Mouse (Mus musculus) heart, postnatal 10 days (tissue): ENCODE results near the gene Rbms3. TPM values are rescaled to one million over a fixed set of nuclear protein-coding genes. Genes with fewer than 3 reads are reported as not detected.
A peak's percentile ranks its signal among the peaks of the same experiment; 100 is the strongest.

Experiments used
- DNase-seq, 2 experiments: peaks; one replicate each; pipeline ENCODE4 v3.0.0; 2021
- intact Hi-C: fragments of 180-260 bp; cut with DNase I; formaldehyde crosslinking; loops from one replicate; pipeline ENCODE4 v1.15.1; 2025
- total RNA-seq, 2 experiments: library from RNA; stranded (reverse); gene quantifications; 2 replicates each; pipeline ENCODE4 v1.2.3; 2021

Gene Rbms3
- total RNA-seq, 2 experiments from 2014 or later = 24.9 to 25.0 TPM

GRCm38 (mm10) chr9:117072433-117073099, 557.1 kb downstream of the Rbms3 start:
- no peak for DNase-seq
- intact Hi-C loops = no loop called here

DNA sequence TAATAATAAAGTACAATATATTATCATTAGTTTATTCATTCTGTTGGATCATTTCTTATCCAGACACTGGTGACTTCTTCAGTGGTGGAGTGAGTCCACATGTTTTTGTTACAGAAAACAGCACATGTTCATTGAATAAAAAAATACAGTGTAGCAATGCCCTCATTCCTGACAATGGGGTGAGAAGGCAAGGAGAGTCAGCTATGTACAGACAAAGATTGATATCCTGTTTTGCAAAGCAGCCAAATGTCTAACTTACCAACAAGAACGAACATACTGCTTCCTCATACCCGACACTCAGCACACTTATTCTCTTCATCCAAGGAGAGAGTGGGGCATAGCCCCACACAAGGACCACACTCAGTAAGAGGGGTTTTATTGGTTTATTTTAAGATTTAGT, 559.1 kb downstream of the Rbms3 start:
- intact Hi-C loops = no loop called here
- no peak for DNase-seq

- intact Hi-C loops = no loop called here
- DNase-seq = no peak
Measured at GRCm38 (mm10) chr9:117069232-117069631, 560.5 kb downstream of the Rbms3 start.

- intact Hi-C loops = no loop called here
- no peak for DNase-seq
Measured at GRCm38 (mm10) chr9:117067703-117068419, 561.9 kb downstream of the Rbms3 start.

- no peak for DNase-seq
- intact Hi-C loops = no loop called here
Measured at GRCm38 (mm10) chr9:117066502-117066901, 563.2 kb downstream of the Rbms3 start.

DNA sequence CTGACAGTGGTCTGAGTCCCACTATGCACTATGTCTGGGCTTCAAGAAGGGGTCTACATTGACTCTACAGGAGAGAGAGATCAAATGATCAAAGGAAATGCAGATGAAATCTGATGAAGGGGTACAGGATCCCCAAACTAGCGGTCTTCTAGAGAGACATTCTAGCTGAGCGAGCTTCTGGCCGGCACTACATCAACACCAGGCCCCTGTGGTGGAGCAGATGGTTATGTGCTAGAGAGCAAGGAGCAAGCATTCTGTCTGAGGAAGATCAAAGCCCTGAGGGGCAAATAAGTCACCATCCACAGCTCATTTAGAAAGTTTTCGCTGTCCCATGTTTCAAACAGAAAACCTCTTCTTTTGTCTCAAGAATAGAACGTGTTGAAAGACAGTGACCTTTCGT, 564.1 kb downstream of the Rbms3 start:
- no peak for DNase-seq
- intact Hi-C loops = no loop called here

DNA sequence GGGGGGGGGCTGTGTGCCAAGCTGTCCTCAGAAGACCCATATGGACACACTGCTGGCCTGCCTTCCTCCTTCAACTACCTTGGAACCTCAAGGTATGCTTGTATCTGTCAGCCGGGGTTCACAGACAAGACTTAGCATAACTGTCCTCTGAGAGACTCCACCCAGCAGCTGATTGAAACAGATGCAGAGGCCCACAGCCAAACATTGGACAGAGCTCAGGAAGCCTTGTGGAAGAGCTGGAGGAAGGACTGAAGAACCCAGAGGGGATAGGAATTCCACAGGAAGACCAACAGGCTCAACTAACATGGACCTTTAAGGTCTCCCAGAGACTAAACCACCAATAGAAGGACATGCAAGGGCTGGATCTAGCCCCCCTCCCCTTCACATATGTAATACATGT, 570.1 kb downstream of the Rbms3 start:
- intact Hi-C loops = no loop called here
- peak; percentile 50 to 53 for DNase-seq

- intact Hi-C loops = no loop called here
- peak in 1 of 2 experiments; percentile 12 for DNase-seq
Measured at GRCm38 (mm10) chr9:117059135-117059534, 570.6 kb downstream of the Rbms3 start.

- no peak for DNase-seq
- intact Hi-C loops = no loop called here
Measured at GRCm38 (mm10) chr9:117051935-117052334, 577.8 kb downstream of the Rbms3 start.

- no peak for DNase-seq
- intact Hi-C loops = no loop called here
Measured at GRCm38 (mm10) chr9:117048641-117049040, 581.1 kb downstream of the Rbms3 start.

DNA sequence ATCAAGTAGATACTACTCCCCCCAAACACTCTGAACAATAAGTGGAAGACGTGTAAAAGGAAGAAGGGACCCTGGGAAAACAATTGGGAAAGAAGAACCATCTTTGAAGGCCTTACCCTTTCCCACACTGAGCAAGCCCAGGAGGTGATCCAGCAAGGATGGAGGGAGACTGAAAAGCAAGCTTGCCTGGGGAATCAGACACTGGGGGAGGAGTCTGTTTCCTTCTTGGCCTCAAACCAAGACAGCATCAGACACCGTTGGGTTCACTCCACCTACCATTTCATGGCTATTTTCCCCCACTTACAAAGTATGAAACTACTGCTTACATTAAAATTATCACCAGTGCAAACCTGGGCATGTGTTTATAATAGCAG, 587.7 kb downstream of the Rbms3 start:
- intact Hi-C loops = no loop called here
- DNase-seq = no peak

DNA sequence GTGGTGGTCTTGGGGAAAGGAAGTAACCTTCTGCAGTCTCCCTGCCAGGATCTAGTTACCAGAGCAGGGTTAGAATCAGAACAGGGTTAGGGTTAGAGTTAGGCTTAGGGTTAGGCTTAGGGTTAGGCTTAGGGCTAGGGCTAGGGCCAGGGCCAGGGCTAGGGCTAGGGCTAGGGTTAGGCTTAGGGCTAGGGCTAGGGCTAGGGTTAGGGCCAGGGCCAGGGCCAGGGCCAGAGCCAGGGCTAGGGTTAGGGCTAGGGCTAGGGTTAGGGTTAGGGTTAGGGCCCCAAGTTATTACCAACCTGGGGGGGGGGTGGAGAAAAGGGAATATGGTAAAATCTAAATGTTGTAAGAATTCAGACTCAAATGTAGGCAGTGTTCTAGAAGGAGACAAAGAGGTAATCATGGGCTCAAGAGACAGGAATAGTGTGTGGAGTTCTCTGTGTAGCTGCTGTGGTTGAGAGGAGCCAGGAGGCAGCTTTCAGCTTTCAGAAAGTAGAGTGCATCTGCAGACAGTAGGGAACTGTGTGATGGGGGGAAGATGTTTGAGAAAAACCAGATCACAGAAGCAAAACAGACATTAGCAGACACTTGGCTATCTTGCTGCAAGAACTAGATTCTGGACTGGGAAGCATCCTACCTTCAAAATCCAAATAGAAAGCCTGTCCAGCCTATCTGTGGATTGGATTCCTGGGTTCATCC, 588.3 kb downstream of the Rbms3 start:
- intact Hi-C loops = no loop called here
- no peak for DNase-seq

DNA sequence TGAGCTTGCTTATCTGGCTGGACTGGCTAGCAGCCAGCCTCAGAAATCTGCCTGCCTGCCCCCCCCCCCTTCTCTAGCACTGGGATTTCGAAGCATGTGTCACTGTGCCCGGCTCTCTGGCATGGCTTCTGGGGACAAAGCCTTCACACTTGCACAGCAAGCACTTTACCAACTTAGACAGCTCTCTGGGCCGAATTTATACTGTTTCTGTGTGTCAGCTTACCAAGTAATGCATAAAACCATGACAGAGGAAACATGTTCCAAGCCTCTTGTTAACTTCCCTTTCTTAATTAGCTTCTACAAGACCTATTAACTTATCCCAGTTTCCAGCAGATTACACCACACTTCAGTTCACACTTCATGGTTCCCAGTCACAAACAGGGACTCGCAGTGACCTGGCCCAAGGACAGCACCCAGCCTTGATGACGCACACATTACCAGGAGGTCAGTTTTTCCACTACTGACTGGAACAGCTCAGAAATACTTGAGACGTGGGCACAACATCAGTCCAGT, 589.7 kb downstream of the Rbms3 start:
- DNase-seq = peak; percentile 57 to 63
- intact Hi-C loops = no loop called here

- intact Hi-C loops = loop anchor here (5.0 kb wide), 2 partner anchors 220 to 605 kb away; no protein-coding TSS in a partner anchor
- no peak for DNase-seq
Measured at GRCm38 (mm10) chr9:117032690-117033089, 597.0 kb downstream of the Rbms3 start.

GRCm38 (mm10) chr9:117031237-117031636, 598.5 kb downstream of the Rbms3 start:
- no peak for DNase-seq
- intact Hi-C loops = loop anchor here (5.0 kb wide), 2 partner anchors 221 to 604 kb away; no protein-coding TSS in a partner anchor

DNA sequence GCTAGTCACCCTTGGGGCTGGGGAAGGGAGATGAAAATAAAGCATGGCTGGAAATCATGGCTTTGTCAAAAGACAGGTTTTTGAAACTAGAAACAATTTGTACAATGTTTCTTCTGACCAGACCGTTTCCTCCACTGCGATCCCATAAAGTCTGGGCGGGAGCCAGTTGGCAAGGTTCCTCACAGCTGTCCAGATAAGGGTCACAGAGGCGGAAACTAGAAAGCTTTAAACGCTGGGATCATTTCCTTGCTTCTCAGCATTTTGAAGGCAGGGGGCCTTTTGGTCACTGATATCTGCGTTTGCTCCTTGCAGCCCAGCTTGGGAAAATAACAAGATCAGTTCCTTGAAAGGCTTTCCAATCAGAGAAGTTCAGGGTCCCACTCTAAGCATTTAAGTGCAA, 598.9 kb downstream of the Rbms3 start:
- intact Hi-C loops = loop anchor here (5.0 kb wide), 2 partner anchors 221 to 604 kb away; no protein-coding TSS in a partner anchor

GRCm38 (mm10) chr9:117029953-117030352, 599.8 kb downstream of the Rbms3 start:
- intact Hi-C loops = loop anchor here (5.0 kb wide), 2 partner anchors 222 to 603 kb away; no protein-coding TSS in a partner anchor
- DNase-seq = peak in 1 of 2 experiments; percentile 17

More for the DNA sequence above, 598.9 kb downstream of the Rbms3 start:
- peak; percentile 96 to 97 for DNase-seq

GRCm38 (mm10) chr9:117028586-117028985, 601.1 kb downstream of the Rbms3 start:
- no peak for DNase-seq

GRCm38 (mm10) chr9:117022086-117022485, 607.6 kb downstream of the Rbms3 start:
- intact Hi-C loops = no loop called here
- no peak for DNase-seq

More at GRCm38 (mm10) chr9:117028586-117028985, 601.1 kb downstream of the Rbms3 start:
- intact Hi-C loops = no loop called here

GRCm38 (mm10) chr9:117021506-117021905, 608.2 kb downstream of the Rbms3 start:
- intact Hi-C loops = no loop called here

DNA sequence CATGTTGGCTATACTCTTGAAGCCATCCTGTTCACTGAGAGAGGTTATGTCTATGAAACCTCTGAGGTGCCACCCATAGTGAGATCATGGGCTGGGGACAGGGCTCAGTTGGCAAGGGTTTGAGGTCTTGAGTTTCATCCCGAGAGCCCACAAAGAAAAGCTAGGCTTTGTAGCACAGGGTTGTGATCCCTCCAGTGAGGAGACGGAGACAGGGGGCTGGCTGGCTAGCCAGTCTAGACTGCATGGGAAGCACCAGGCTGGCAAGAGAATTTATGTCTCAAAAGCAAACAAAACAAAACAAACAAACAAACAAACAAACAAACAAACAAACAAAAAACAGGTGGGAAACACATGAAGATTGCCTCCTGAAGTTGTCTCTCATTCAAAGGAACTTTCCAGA, 609.5 kb downstream of the Rbms3 start:
- intact Hi-C loops = no loop called here
- no peak for DNase-seq

More at GRCm38 (mm10) chr9:117021506-117021905, 608.2 kb downstream of the Rbms3 start:
- no peak for DNase-seq
